Mouse (Mus musculus) cerebellum, adult 2 months (tissue): Measurements from ENCODE around the gene Atp6ap1.

Source experiments
- CTCF ChIP-seq: fragments of 200-500 bp; IDR thresholded peaks from 2 replicates; pipeline ENCODE4 v1.5.1; 2011; ENCODE audit warnings: low read depth, mild to moderate bottlenecking, control low read depth, low read length, moderate library complexity, borderline replicate concordance; ENCODE audit not compliant: insufficient read depth
- POLR2A ChIP-seq: fragments of 200-500 bp; IDR thresholded peaks from 2 replicates; pipeline ENCODE4 v1.6.1; 2011; ENCODE audit warnings: low read length, control low read depth, borderline replicate concordance; ENCODE audit not compliant: insufficient read depth

DNA sequence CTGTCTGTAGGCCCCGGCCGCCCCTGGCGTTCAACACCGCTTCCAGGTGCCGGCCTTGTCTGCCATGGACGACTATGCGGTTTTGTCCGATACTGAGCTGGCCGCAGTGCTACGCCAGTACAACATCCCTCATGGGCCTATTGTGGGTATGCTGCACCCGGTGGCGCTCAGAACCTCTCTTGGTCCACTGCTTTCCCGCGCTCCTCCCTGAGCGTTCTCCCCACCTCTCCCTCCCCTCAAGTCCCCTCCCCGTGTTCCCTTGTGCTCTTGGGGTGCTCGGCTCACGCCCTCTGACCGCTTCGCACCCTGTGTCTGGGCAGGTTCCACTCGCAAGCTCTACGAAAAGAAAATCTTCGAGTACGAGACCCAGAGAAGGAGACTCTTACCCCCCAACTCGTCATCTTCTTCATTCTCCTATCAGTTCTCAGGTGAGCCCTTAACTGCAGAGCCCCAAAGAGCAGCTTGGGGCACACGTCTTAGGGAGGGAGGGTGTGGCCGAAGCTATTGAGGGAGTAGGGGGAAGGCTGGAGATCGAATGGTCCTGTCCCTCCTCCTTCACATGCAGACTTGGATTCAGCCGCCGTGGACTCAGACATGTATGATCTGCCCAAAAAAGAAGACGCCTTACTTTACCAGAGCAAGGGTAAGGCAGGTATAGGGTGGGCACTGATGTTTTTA lies 41.9 kb upstream of the Atp6ap1 start:
- TF ChIP-seq CTCF (no peak), POLR2A (no peak)
